Mouse (Mus musculus) testis, adult 2 months (tissue): ENCODE results near the gene Rps29. TPM values are rescaled to one million over a fixed set of nuclear protein-coding genes. Genes with fewer than 3 reads are reported as not detected.

Experiments used
- H3K27ac ChIP-seq: fragments of 200-500 bp; 2 replicates; pipeline ENCODE4 v1.5.1; 2012; ENCODE audit warnings: low read depth, low read length; ENCODE audit not compliant: control insufficient read depth, insufficient read depth
- H3K27me3 ChIP-seq: fragments of 200-500 bp; 2 replicates; pipeline ENCODE4 v1.6.1; 2012; ENCODE audit warnings: mild to moderate bottlenecking, low read length, moderate library complexity; ENCODE audit not compliant: control insufficient read depth, insufficient read depth
- H3K36me3 ChIP-seq: fragments of 200-500 bp; 2 replicates; pipeline ENCODE4 v1.6.1; 2012; ENCODE audit warnings: mild to moderate bottlenecking, low read length; ENCODE audit not compliant: control insufficient read depth, insufficient read depth
- H3K4me1 ChIP-seq: fragments of 200-500 bp; 2 replicates; pipeline ENCODE4 v1.6.1; 2012; ENCODE audit warnings: low read length; ENCODE audit not compliant: control insufficient read depth, insufficient read depth
- H3K4me3 ChIP-seq: fragments of 200-500 bp; 2 replicates; pipeline ENCODE4 v1.5.1; 2012; ENCODE audit warnings: low read depth, mild to moderate bottlenecking, low read length, moderate library complexity, mixed read lengths; ENCODE audit not compliant: control insufficient read depth
- CTCF ChIP-seq: fragments of 200-500 bp; IDR thresholded peaks from 2 replicates; pipeline ENCODE4 v1.5.1; 2012; ENCODE audit warnings: low read depth, mild to moderate bottlenecking, inconsistent platforms, low read length, moderate library complexity; ENCODE audit not compliant: control insufficient read depth, insufficient read depth, insufficient replicate concordance
- POLR2A ChIP-seq: fragments of 200-500 bp; IDR thresholded peaks from 2 replicates; pipeline ENCODE4 v1.6.1; 2012; ENCODE audit warnings: low read depth, mild to moderate bottlenecking, inconsistent platforms, low read length, moderate library complexity; ENCODE audit not compliant: control insufficient read depth
- polyA plus RNA-seq: library from polyadenylated mRNA; depleted of rRNA; stranded (reverse); fragments of >200 nt; gene quantifications from 2 replicates; pipeline ENCODE4 v1.2.3, GENCODE M21; 2012

Gene Rps29
- polyA plus RNA-seq, 1 experiment = 1,043 TPM

- TF ChIP-seq CTCF = no peak
- TF ChIP-seq POLR2A = no peak
- Histone ChIP-seq H3K27me3 (no peaks in the 10 kb centered on the region), H3K27ac (no peak overlapping the region)
Measured at GRCm38 (mm10) chr12:69159578-69159940, 573 bp upstream of the Rps29 start.

GRCm38 (mm10) chr12:69158366-69158764, 621 bp downstream of the Rps29 start:
- Histone ChIP-seq H3K36me3 (0 out of 2 replicates have a peak, but pooled peaks cover 1% of the 10 kb centered on the region), H3K4me1 (peaks cover 3% of the 10 kb centered on the region; the same call in 1 of the 2 replicates), H3K4me3 (peak overlapping the region; percentile 95), H3K27me3 (no peaks in the 10 kb centered on the region), H3K27ac (peak overlapping the region; percentile 96)
- TF ChIP-seq POLR2A (no peak), CTCF (no peak)

More at GRCm38 (mm10) chr12:69159578-69159940, 573 bp upstream of the Rps29 start:
- Histone ChIP-seq H3K4me3 (peak overlapping the region; percentile 95), H3K4me1 (peaks cover 3% of the 10 kb centered on the region; the same call in 1 of the 2 replicates), H3K36me3 (0 out of 2 replicates have a peak, but pooled peaks cover 1% of the 10 kb centered on the region)

DNA sequence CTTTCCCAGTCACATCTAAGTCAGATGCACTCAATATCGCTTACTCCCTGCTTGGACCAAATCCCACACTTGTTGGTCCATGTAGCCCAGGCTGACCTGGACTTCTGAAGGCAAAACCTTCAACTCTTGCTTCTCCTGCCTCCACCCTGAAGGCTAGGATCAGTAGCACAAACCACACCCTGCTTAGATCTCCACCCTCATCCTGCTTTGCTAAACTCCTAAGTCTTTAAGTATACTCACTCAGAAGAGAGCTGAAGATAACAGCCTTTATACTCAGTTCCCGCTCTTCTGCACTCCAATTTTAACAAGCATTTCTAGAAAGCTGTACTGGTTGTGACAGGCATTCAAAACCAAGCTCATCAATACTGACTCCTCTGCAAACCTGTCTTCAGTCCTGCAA, 1.9 kb downstream of the Rps29 start:
- peaks cover 3% of the 10 kb centered on the region; the same call in 1 of the 2 replicates for H3K4me1 ChIP-seq
- TF ChIP-seq POLR2A (no peak), CTCF (no peak)
- H3K27ac ChIP-seq = no peak overlapping the region
- no peak overlapping the region for H3K4me3 ChIP-seq
- 0 out of 2 replicates have a peak, but pooled peaks cover 1% of the 10 kb centered on the region for H3K36me3 ChIP-seq
- H3K27me3 ChIP-seq = no peaks in the 10 kb centered on the region

DNA sequence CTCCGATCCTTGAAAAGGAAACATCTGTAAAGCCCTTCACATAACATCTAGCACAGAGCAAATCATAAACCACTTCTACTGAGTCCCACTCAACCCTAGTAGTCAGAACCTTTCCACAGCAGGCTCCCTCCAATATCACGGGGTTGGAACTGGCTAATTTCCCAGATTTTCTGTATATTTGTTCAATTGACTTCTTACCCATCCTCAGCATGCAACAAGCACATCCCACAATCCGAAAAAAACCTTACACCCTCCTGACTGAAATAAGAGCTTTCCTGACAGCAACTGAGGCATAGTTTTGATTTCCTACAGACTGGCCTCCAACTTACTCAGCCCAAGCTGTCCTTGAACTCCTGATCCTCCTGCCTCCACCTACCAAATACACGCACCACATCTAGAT, 2.5 kb downstream of the Rps29 start:
- Histone ChIP-seq H3K36me3 (0 out of 2 replicates have a peak, but pooled peaks cover 1% of the 10 kb centered on the region), H3K27me3 (no peaks in the 10 kb centered on the region), H3K27ac (no peak overlapping the region), H3K4me1 (peaks cover 3% of the 10 kb centered on the region; the same call in 1 of the 2 replicates), H3K4me3 (no peak overlapping the region)
- TF ChIP-seq CTCF (no peak), POLR2A (no peak)

- Histone ChIP-seq H3K27ac (no peak overlapping the region), H3K36me3 (0 out of 2 replicates have a peak, but pooled peaks cover 1% of the 10 kb centered on the region), H3K4me1 (peaks cover 3% of the 10 kb centered on the region; the same call in 1 of the 2 replicates), H3K27me3 (no peaks in the 10 kb centered on the region), H3K4me3 (no peak overlapping the region)
- no peak for TF ChIP-seq CTCF
- TF ChIP-seq POLR2A = no peak
Measured at GRCm38 (mm10) chr12:69155923-69156322, 3.1 kb downstream of the Rps29 start.

DNA sequence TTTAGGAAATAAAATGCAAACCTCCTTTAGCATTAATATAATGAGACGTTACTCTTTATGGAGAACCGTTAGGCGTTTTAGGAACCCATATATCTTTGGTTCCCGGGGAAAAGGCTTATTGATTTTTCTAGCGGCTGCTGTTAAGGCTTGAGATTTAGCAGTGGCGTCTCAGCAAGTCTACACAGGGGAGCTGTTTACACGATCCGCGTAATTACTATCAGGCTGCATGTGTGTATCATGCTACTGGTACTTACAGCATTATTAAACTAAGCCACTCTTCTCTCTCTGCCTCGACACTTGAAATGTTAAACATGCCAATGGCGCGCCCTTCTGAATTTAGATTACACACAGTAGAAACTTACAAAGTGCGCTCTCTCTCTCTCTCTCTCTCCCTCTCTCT, 8.9 kb downstream of the Rps29 start:
- Histone ChIP-seq H3K4me3 (no peak overlapping the region), H3K36me3 (no peaks in the 10 kb centered on the region), H3K27ac (no peak overlapping the region), H3K4me1 (no peaks in the 10 kb centered on the region), H3K27me3 (no peaks in the 10 kb centered on the region)
- TF ChIP-seq POLR2A (no peak), CTCF (no peak)

DNA sequence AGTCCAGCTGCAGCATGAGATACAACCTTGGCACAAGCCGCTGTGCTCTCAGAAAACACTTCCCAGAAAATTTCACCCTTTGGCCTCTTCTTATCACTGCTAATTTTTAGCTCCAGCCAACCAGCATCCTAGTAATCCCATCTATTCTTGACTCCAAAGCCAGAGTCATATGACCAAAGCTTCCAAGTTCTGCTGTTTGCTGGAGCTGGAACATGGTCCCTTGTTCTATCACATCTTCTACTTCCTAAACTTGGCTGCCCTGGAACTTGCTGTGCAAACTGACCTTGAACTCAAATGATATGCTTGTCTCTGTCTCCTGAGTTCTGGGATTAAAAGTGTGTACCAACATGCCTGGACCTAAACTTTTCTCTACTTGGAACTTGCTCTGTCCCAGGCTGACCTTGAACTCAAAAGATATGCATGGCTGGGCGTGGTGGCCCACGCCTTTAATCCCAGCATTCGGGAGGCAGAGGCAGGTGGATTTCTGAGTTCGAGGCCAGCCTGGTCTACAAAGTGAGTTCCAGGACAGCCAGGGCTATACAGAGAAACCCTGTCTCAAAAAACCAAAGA, 11.7 kb downstream of the Rps29 start:
- 0 out of 2 replicates have a peak overlapping the region, but pooled peaks have one; percentile 12 for H3K27ac ChIP-seq
- no peaks in the 10 kb centered on the region for H3K27me3 ChIP-seq
- peaks cover 8% of the 10 kb centered on the region for H3K4me1 ChIP-seq
- no peak overlapping the region for H3K4me3 ChIP-seq
- H3K36me3 ChIP-seq = no peaks in the 10 kb centered on the region
- TF ChIP-seq CTCF (no peak), POLR2A (no peak)
